Mouse (Mus musculus) testis, adult 2 months (tissue): ENCODE measurements around the gene B2m.

ENCODE experiments used
- CTCF ChIP-seq: fragments of 200-500 bp; IDR thresholded peaks from 2 replicates; pipeline ENCODE4 v1.5.1; 2012; ENCODE audit warnings: low read depth, mild to moderate bottlenecking, inconsistent platforms, low read length, moderate library complexity; ENCODE audit not compliant: control insufficient read depth, insufficient read depth, insufficient replicate concordance
- POLR2A ChIP-seq: fragments of 200-500 bp; IDR thresholded peaks from 2 replicates; pipeline ENCODE4 v1.6.1; 2012; ENCODE audit warnings: low read depth, mild to moderate bottlenecking, inconsistent platforms, low read length, moderate library complexity; ENCODE audit not compliant: control insufficient read depth

- TF ChIP-seq POLR2A: no peak
- TF ChIP-seq CTCF: no peak
Measured at GRCm38 (mm10) chr2:122132078-122132477, 15.4 kb upstream of the B2m start.
